Mouse (Mus musculus) C2C12 (cell line): ENCODE measurements at regions not wholly inside any gene's neighbourhood (a gene's known extent, or its start where the extent isn't known, plus 50 kb on each side); places are given as distances from the start of the nearest gene placed in this dataset.

Experiments used
- H3K27me3 ChIP-seq: one replicate; pipeline ENCODE4 v1.6.1; 2011; ENCODE audit not compliant: control insufficient read depth, insufficient read depth, insufficient read length
- H3K36me3 ChIP-seq: one replicate; pipeline ENCODE4 v1.6.1; 2011; ENCODE audit not compliant: control insufficient read depth, insufficient read depth
- H3K4me3 ChIP-seq: one replicate; pipeline ENCODE4 v1.5.1; 2011; ENCODE audit warnings: mild to moderate bottlenecking, control low read depth; ENCODE audit not compliant: poor library complexity, insufficient read depth, severe bottlenecking
- H3K79me2 ChIP-seq: one replicate; pipeline ENCODE4 v1.6.1; 2011; ENCODE audit not compliant: control insufficient read depth, insufficient read depth
- H3K79me3 ChIP-seq: one replicate; pipeline ENCODE4 v1.6.1; 2011; ENCODE audit warnings: low read depth, control low read depth
- H3ac ChIP-seq: one replicate; pipeline ENCODE3; 2011; ENCODE audit warnings: low read depth; ENCODE audit not compliant: control insufficient read depth, insufficient read length
- CEBPB ChIP-seq: IDR thresholded peaks from one replicate; pipeline ENCODE4 v1.6.1; 2011; ENCODE audit warnings: low read depth, mild to moderate bottlenecking, control low read depth, moderate library complexity
- CTCF ChIP-seq: IDR thresholded peaks from one replicate; pipeline ENCODE4 v1.5.1; 2011; ENCODE audit not compliant: control insufficient read depth, insufficient read depth, insufficient read length
- FOSL1 ChIP-seq: IDR thresholded peaks from one replicate; pipeline ENCODE4 v1.8.0; 2011; ENCODE audit warnings: mild to moderate bottlenecking, low read length; ENCODE audit not compliant: poor library complexity, insufficient read depth, severe bottlenecking
- MAX ChIP-seq: IDR thresholded peaks from one replicate; pipeline ENCODE4 v1.6.1; 2011; ENCODE audit warnings: mild to moderate bottlenecking, control low read depth
- MYOD1 ChIP-seq: IDR thresholded peaks from one replicate; pipeline ENCODE4 v1.6.1; 2011; ENCODE audit warnings: low read depth; ENCODE audit not compliant: control insufficient read depth, insufficient read length
- MYOG ChIP-seq: IDR thresholded peaks from one replicate; pipeline ENCODE4 v1.6.1; 2011; ENCODE audit not compliant: control insufficient read depth, insufficient read length; ENCODE audit errors: extremely low read depth
- USF1 ChIP-seq: IDR thresholded peaks from one replicate; pipeline ENCODE4 v1.6.1; 2011; ENCODE audit warnings: low read depth, mild to moderate bottlenecking, control low read depth, moderate library complexity

- no peaks in the 10 kb centered on the region for H3K36me3 ChIP-seq
- no peak for TF ChIP-seq USF1
- no peak for TF ChIP-seq FOSL1
- TF ChIP-seq MAX: no peak
- TF ChIP-seq CEBPB: no peak
- no peak for TF ChIP-seq MYOG
- TF ChIP-seq CTCF: no peak
- no peak for TF ChIP-seq MYOD1
- no peak overlapping the region for H3K4me3 ChIP-seq
- H3K79me3 ChIP-seq: no peaks in the 10 kb centered on the region
- H3K79me2 ChIP-seq: no peaks in the 10 kb centered on the region
- no peaks in the 10 kb centered on the region for H3K27me3 ChIP-seq
- no peak overlapping the region for H3ac ChIP-seq
These were observed 72.2 kb upstream of the Trim52 start for GRCm38 (mm10) chr14:106033793-106034192.

GRCm38 (mm10) chr14:106034933-106035665 lies 70.9 kb upstream of the Trim52 start:
- Histone ChIP-seq H3K4me3 (no peak overlapping the region), H3K36me3 (no peaks in the 10 kb centered on the region), H3K27me3 (no peaks in the 10 kb centered on the region), H3ac (no peak overlapping the region), H3K79me2 (no peaks in the 10 kb centered on the region), H3K79me3 (no peaks in the 10 kb centered on the region)
- TF ChIP-seq USF1 (no peak), MAX (no peak), CEBPB (no peak), CTCF (no peak), FOSL1 (no peak), MYOD1 (no peak), MYOG (no peak)

GRCm38 (mm10) chr14:106044274-106044673 lies 61.7 kb upstream of the Trim52 start:
- Histone ChIP-seq H3ac (no peak overlapping the region), H3K27me3 (no peaks in the 10 kb centered on the region), H3K79me3 (no peaks in the 10 kb centered on the region), H3K4me3 (no peak overlapping the region), H3K36me3 (no peaks in the 10 kb centered on the region), H3K79me2 (no peaks in the 10 kb centered on the region)
- TF ChIP-seq CEBPB (no peak), MAX (no peak), MYOG (no peak), USF1 (no peak)

DNA sequence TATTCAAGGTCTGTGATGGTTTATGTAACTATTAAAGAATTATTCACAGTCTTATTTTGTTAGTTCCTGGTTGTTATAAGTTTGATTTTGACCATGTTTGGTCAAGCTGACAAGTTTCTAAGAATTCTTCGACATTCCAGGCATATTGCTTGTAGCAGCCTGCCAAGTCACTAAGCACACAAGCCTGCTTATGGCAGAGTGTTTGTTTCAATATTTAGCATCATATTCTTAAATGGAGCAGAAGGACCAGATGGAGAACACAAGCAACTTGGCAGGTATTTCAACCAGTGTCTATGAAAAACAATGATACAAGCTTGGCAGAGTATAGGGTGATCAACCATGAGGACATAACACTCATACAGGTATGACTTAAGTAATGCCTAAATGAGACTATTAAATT lies 55.8 kb upstream of the Trim52 start:
- Histone ChIP-seq H3K36me3 (no peaks in the 10 kb centered on the region), H3K27me3 (no peaks in the 10 kb centered on the region), H3K4me3 (no peak overlapping the region), H3K79me3 (no peaks in the 10 kb centered on the region), H3K79me2 (no peaks in the 10 kb centered on the region), H3ac (no peak overlapping the region)
- TF ChIP-seq FOSL1 (no peak), MYOD1 (no peak), CEBPB (no peak), USF1 (no peak), MAX (no peak), CTCF (no peak), MYOG (no peak)

DNA sequence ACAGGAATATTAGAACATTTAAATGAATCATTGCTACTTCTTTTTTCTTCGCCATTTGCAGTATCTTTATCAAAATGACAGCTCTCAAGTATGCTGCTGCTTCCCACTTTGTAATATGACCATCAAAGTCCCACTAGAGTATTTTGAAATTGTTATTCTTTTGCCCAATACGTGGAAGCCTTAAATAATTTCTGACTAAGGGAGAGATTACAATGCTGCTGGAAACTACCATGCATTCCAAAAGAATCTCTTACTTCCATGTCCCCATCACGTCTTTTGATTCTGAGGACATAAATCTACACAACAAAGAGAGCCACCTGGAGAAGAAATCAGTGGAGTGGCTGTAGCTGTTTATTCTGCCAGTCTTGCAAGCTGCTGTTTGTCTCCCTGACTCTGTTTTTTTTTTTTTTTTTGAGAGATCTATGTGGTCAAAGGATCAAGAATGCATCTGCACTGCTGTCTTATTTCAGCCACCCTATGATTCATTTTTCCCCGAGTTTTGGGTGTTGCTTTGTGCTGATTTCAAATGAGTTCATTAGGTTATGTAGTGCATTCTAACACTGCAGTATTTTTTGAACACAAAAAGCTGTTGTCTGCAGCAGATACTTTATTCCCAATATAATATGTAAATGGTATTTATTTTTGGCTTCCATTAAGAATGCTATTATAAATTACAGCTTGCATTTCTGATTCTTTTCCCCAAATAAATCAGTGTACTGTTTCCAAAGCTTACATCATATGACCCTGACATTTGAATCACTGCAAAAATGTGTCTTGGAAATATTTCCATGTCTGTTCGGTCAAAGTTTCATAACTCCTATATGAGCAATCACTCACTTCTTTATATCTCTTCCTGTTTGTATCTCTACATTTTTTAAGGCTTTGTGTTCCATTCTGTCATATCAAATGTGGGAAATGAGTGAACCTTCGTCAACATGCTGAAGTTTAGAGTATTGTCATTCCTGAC lies 53.1 kb upstream of the Trim52 start:
- H3K79me3 ChIP-seq: no peaks in the 10 kb centered on the region
- TF ChIP-seq USF1 (no peak), CEBPB (no peak), MYOD1 (no peak), MYOG (no peak), CTCF (no peak), MAX (no peak), FOSL1 (no peak)
- H3K36me3 ChIP-seq: no peaks in the 10 kb centered on the region
- no peaks in the 10 kb centered on the region for H3K27me3 ChIP-seq
- no peaks in the 10 kb centered on the region for H3K79me2 ChIP-seq
- no peak overlapping the region for H3ac ChIP-seq
- no peak overlapping the region for H3K4me3 ChIP-seq
